Mouse (Mus musculus): Measurements from ENCODE around the gene Amigo2.
A peak's percentile ranks its signal among the peaks of the same experiment; 100 is the strongest.
"Not testable (repeated sequence)": the region's sequence is repeated elsewhere in the genome, so short reads cannot be mapped to it uniquely, and the experiment has no call there.

Gene Amigo2

DNA sequence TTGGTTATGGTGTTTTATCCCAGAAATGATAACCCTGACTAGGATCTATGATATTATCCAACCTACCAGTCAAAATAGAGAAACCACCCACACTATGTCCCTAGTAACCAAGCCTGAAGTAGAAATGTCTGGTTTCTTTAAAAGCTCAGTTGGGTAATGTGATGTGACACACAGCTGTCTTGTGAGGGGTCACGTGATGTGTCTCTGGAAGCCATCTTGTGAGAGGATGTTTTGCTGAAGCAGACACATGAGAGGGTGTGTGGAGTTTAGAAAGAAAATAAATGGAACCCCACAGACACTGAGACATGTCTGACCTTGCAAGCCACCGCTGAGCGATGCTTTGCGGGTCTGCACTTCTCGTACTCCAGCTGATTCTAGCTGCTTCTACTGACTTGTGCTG is 30.2 kb downstream of the Amigo2 start:
- no peak for DNase-seq (ENCODE audit: low read depth, low spot score)

DNA sequence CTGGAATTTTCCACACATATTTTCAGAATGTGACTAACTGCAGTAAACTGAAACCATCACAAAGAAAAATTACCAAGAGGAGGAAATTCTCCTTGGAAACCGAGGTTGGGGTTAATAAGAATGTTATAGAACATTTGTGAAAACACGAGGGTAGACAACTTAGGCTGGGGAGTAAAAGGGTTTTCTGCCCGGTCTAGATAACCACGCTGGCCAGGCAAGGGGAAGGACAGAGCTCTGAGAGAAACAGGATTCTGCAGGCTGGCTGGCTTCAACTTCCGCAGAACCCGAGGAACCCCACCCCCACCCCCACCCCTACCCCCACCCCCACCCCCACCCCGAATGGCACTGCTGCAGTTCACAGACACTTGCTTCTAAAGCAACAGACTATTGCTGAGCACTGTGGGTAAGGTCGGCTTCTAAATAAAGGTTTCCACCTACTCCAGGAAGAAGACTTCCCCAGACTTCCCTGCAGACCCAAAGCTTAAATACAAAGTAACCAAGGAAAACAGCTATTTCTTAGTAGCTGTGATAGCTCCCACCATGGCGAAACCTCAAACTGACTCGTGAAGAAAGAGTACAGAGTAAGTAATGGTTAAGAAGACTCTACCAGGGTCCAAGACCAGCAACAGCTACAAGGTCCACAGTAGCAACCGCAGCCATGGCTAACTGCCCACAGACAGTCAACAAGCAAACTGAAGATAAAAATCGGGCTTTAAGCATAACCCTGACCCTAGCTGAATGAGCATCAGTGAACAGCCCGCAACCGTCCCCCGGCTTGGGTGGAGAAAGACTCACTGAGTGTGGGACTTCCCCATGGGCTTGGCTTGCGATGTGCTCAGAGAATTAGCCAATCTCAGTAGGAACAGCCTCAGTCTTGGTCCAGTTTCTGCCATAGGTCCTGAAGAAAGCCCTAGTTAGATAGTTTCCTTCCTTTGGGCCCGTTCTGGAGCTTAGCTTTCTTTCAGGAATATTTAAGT is 34.3 kb downstream of the Amigo2 start:
- DNase-seq (ENCODE audit: low read depth, low spot score): no peak

DNA sequence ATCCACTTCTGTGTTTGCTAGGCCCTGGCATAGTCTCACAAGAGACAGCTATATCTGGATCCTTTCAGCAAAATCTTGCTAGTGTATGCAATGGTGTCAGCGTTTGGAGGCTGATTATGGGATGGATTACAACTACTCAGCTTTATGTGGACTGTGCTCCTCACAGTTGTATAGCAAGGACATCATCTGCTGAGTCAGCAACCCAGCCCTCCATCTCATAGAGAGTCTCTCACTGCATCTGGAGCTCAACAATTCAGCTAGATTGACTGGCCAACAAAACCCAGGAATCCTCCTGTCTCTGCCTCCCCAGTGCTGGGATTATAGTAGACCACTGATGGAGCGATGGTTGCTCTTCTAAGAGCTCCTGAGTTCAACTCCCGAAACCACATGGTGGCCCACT is 37.3 kb downstream of the Amigo2 start:
- not testable (repeated sequence) for DNase-seq (ENCODE audit: low read depth, low spot score)

DNA sequence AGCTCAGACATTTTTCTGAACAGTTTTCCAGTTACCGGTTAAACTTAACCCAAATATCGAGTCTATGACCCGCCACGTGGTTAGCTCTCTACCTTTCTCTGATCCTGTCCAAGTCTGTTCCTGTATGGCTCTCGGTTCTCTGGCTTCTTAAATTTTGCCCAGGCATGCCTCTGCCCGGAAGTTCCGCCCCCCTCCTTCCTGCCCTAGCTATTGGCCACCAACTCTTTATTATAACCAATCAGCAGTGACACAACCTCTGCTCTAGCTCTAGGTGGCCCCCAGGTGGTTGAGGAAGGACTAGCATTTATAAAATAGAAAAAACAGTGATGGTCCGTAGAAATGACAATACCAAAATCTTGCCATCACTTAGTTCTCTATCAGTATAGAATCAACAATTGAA is 40.6 kb downstream of the Amigo2 start:
- no peak for DNase-seq (ENCODE audit: low read depth, low spot score)

DNA sequence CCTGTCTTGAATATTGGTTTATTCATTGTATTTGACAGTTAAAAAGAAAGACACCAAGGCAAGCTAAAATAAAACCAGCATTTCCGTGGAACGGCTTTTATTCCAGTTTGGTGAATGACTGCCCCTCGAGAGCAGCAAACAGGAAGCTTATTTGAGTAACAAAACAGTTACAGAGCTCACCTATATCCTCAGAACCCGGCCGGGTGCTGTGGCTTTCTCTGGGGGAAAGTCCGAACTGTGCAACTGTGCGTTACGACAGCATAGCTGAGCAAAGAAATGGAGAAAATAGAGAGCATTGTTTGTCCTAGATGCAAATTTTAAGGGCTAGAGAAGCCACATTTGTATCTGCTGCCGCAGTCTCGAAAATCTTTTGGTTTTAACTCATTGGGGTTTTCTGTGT is 41.3 kb downstream of the Amigo2 start:
- DNase-seq (ENCODE audit: low read depth, low spot score): no peak

DNA sequence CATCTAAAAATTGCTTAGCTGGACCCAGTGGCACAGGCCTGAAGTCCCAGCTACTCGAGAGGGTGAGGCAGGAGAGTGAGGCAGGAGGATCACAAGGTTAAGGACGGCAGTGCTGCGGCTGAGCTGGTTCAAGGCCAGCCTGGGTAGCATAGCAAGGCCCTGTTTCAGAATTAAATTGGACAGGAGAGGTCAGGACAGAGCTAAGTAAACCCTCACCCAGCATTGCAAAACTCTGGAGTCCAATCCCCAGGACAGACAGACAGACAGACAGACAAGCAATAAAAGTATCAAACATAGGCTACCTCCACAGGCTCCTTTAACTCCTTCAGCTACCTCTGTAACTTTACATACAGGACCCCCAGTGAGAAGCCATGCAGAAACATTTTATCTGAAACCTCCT is 42.2 kb downstream of the Amigo2 start:
- DNase-seq (ENCODE audit: low read depth, low spot score): no peak

DNA sequence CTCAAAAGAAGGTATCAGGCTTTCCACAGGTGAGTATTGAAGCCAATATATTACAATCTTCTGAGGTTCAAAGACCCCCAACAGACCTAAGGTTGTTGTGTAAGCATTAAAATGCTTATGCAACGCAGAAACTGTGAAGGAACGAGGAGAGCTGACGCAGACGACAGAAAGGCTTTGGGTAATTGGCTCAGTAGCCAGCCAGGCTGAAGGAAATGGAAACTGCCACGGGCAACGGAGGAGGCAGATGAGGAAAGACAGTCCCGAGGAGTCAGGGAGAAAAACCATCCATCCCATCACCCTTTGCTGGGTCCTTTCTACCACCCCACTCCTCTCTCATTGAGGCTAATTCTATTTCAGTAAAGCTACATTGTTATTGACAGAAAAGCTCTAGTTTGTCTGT is 50.4 kb downstream of the Amigo2 start:
- no peak for DNase-seq (ENCODE audit: low read depth, low spot score)

DNA sequence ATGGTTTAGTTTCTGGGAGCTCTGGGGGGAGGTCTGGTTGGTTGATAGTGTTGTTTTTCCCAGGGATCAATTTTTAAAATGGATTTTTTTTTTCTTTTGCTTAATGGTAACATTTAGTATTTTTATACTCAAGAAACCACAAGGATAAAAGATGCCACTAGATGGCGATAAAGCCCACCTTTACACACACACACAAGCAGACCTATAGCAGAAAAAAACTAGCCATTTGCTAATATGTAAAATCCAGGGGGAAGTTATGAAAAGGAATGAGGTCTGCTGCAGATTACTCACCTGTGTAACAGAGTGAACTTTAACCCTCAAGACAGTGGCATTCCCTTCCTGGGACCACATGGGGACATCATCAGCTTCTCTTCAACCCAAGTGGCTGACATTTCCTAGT is 51.5 kb downstream of the Amigo2 start:
- DNase-seq (ENCODE audit: low read depth, low spot score): peak; percentile 76
